In the genomic region with DNA sequence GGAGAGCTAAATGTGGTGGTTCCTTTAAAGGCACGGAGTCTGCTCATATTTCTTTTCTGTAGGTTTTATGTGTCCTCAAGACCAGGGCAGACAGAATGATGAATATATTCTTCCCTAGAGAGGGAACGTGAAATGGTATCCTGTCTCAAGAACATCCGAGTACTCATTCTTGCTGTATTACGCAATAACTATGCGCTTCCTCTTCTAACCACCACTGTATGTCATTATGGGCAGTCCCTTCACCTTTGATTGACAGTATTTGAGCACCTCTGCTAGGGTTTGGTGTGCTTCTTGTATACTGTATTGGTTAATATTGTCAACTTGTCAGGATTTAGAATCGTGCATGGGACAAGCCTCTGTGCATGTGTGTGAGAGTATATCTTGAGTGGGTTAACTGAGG, we compare ENCODE assay signal across 18 mouse cellular contexts. TPM values are rescaled to one million over a fixed set of nuclear protein-coding genes. Genes with fewer than 3 reads are reported as not detected.
"Had no signal": no experiment of that assay in that cellular context is flagged by ENCODE, and none has a peak within 500 bp of the region (broad histone marks: within the 10 kb centered on the region; RNA-seq: fewer than 3 reads in every experiment).

No protein-coding gene starts in this region.

- H3K36me3 ChIP-seq: limb, embryonic 13.5 days; midbrain, embryonic 12.5 days; neural tube, embryonic 12.5 days; stomach, embryonic 15.5 days had no signal

- H3K4me1 ChIP-seq: limb, embryonic 13.5 days; midbrain, embryonic 12.5 days; neural tube, embryonic 12.5 days; stomach, embryonic 15.5 days had no signal

- H3K27ac ChIP-seq: left cerebral cortex, adult 2 months; limb, embryonic 13.5 days; liver, embryonic 14.5 days; midbrain, embryonic 12.5 days; neural tube, embryonic 12.5 days; stomach, embryonic 15.5 days had no signal

- H3K4me3 ChIP-seq: left cerebral cortex, adult 2 months; limb, embryonic 13.5 days; midbrain, embryonic 12.5 days; neural tube, embryonic 12.5 days; stomach, embryonic 15.5 days had no signal

- H3K27me3 ChIP-seq: limb, embryonic 13.5 days; midbrain, embryonic 12.5 days; neural tube, embryonic 12.5 days; stomach, embryonic 15.5 days had no signal

- H3K9me3 ChIP-seq: limb, embryonic 13.5 days; midbrain, embryonic 12.5 days; neural tube, embryonic 12.5 days; stomach, embryonic 15.5 days had no signal

- H3K4me2 ChIP-seq: limb, embryonic 13.5 days; midbrain, embryonic 12.5 days; neural tube, embryonic 12.5 days; stomach, embryonic 15.5 days had no signal

- H3K9ac ChIP-seq: limb, embryonic 13.5 days; liver, embryonic 14.5 days; midbrain, embryonic 12.5 days; neural tube, embryonic 12.5 days; stomach, embryonic 15.5 days had no signal

- DNase-seq: kidney, adult 8-10 months; kidney, postnatal 25 days; lung, adult 18-20 months; lung, postnatal 4 days; right cerebral cortex, postnatal 14 days; thymus, postnatal 4 days had no signal

RNA-seq across cellular contexts. Expression of gene Mefv, which starts 11.2 kb away (rescaled TPM):
- total RNA-seq: layer of hippocampus, postnatal 25 days; left cerebral cortex, adult 2 months; left cerebral cortex, postnatal 25 days; megakaryocyte-erythroid progenitor cell, adult 5-6 weeks; midbrain, postnatal 0 days had no signal
- polyA plus RNA-seq: kidney, embryonic 16.5 days; limb, embryonic 13.5 days; midbrain, embryonic 12.5 days; midbrain, postnatal 0 days; neural tube, embryonic 12.5 days; testis, adult 2 months had no signal
